Mouse (Mus musculus): ENCODE results near the gene Akr1a1. TPM values are rescaled to one million over a fixed set of nuclear protein-coding genes. Genes with fewer than 3 reads are reported as not detected.
A peak's percentile ranks its signal among the peaks of the same experiment; 100 is the strongest.
"Not testable (repeated sequence)": the region's sequence is repeated elsewhere in the genome, so short reads cannot be mapped to it uniquely, and the experiment has no call there.

Gene Akr1a1
- total and polyA plus RNA-seq, 3 experiments: 138 to 919 (median 367) TPM

DNA sequence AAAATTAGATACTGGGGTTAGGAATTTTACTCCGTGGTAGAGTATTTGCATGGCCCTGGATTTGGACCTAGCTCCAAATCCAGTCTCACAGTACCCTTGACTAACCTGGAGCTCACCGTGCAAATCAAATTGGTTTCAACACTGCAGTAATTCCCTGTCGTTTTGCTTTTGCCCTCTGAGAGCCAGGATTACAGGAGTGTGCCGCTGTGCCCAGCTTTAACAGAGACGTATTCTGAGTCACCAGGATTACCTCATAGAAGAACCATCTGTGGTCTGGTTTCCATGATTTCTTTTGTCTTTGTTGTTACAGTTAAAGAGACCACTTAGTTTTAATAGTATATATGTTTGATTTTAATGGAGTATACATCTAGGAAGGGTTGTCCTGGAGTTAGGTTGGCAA is 27.7 kb upstream of the Akr1a1 start:
- H3K9me3 ChIP-seq (replicated peaks): no peaks in the 10 kb centered on the region
- peaks cover 32% of the 10 kb centered on the region for H3K4me1 ChIP-seq (ENCODE audit: insufficient read depth, low read depth, low read length)
- no peaks in the 10 kb centered on the region for H3K36me3 ChIP-seq (replicated peaks)
- TF ChIP-seq POLR2AphosphoS5 (IDR thresholded peaks at IDR 0.05; ENCODE audit: insufficient replicate concordance, low read depth, low read length) (no peak), GATA2 (IDR thresholded peaks at IDR 0.05; ENCODE audit: borderline replicate concordance, low read depth, low read length) (no peak), CTCF (IDR thresholded peaks at IDR 0.05; ENCODE audit: low read depth, low read length) (no peak), TAL1 (conservative IDR thresholded peaks at IDR 0.05; ENCODE audit: low read depth, low read length) (no peak), GATA1 (IDR thresholded peaks at IDR 0.05; ENCODE audit: borderline replicate concordance, low read length) (no peak)
- peaks cover 5% of the 10 kb centered on the region; the same call in 1 of the 2 replicates for H3K27me3 ChIP-seq (ENCODE audit: insufficient read depth, low read length)
- ATAC-seq (ENCODE audit: extremely low read depth, insufficient number of reproducible peaks, low FRiP score, poor library complexity, severe bottlenecking) (no peak), DNase-seq (ENCODE audit: low spot score) (no peak)
- H3K4me3 ChIP-seq (ENCODE audit: low read depth, low read length): no peak overlapping the region

DNA sequence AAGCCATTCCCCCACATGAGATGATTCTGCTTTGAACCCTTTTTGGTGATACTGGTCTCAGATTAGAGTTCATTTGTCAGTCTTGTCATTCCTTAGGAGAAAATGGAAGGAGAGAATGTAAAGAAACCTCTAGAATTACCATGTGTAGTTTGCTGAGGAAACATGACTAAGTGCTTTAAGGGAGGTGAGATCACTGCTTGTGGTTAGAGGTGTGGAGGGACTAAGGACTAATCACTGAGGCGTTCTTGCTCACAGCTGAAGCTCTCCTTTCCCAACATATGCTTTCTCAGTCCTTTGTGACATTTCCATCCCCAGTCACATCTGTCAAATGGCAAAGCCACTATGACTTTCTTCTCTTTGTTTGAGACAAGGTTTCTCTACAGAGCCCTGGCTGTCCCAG is 26.3 kb upstream of the Akr1a1 start:
- DNase-seq (ENCODE audit: low spot score) (no peak), ATAC-seq (ENCODE audit: extremely low read depth, insufficient number of reproducible peaks, low FRiP score, poor library complexity, severe bottlenecking) (no peak)
- peaks cover 5% of the 10 kb centered on the region; the same call in 1 of the 2 replicates for H3K27me3 ChIP-seq (ENCODE audit: insufficient read depth, low read length)
- no peaks in the 10 kb centered on the region for H3K36me3 ChIP-seq (replicated peaks)
- H3K9me3 ChIP-seq (replicated peaks): no peaks in the 10 kb centered on the region
- H3K4me1 ChIP-seq (ENCODE audit: insufficient read depth, low read depth, low read length): peaks cover 25% of the 10 kb centered on the region
- H3K4me3 ChIP-seq (ENCODE audit: low read depth, low read length): no peak overlapping the region
- TF ChIP-seq GATA1 (IDR thresholded peaks at IDR 0.05; ENCODE audit: borderline replicate concordance, low read length) (no peak), POLR2AphosphoS5 (IDR thresholded peaks at IDR 0.05; ENCODE audit: insufficient replicate concordance, low read depth, low read length) (no peak), TAL1 (conservative IDR thresholded peaks at IDR 0.05; ENCODE audit: low read depth, low read length) (no peak), CTCF (IDR thresholded peaks at IDR 0.05; ENCODE audit: low read depth, low read length) (no peak), GATA2 (IDR thresholded peaks at IDR 0.05; ENCODE audit: borderline replicate concordance, low read depth, low read length) (no peak)

DNA sequence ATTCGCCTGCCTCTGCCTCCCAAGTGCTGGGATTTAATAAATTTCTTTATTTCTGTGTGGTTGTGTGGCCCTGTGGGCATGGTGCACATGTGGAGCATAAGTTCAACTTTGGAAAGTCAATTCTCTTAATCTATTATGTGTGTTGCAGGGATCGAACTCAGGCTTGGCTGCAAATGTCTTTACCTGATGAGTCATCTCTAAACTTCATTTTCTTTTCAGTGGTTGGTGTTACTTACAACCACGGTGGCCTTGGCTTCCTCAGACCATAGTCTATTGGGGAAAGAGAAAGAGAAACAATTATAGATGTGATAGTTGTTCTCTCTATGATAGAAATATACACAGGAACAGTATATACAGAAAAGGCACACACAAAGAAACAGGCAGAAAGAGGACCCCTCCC is 24.5 kb upstream of the Akr1a1 start:
- H3K4me1 ChIP-seq (ENCODE audit: insufficient read depth, low read depth, low read length): peaks cover 19% of the 10 kb centered on the region
- DNase-seq (ENCODE audit: low spot score) (no peak), ATAC-seq (ENCODE audit: extremely low read depth, insufficient number of reproducible peaks, low FRiP score, poor library complexity, severe bottlenecking) (no peak)
- peaks cover 5% of the 10 kb centered on the region; the same call in 1 of the 2 replicates for H3K27me3 ChIP-seq (ENCODE audit: insufficient read depth, low read length)
- H3K36me3 ChIP-seq (replicated peaks): no peaks in the 10 kb centered on the region
- TF ChIP-seq GATA2 (IDR thresholded peaks at IDR 0.05; ENCODE audit: borderline replicate concordance, low read depth, low read length) (no peak), GATA1 (IDR thresholded peaks at IDR 0.05; ENCODE audit: borderline replicate concordance, low read length) (no peak), CTCF (IDR thresholded peaks at IDR 0.05; ENCODE audit: low read depth, low read length) (no peak), POLR2AphosphoS5 (IDR thresholded peaks at IDR 0.05; ENCODE audit: insufficient replicate concordance, low read depth, low read length) (no peak), TAL1 (conservative IDR thresholded peaks at IDR 0.05; ENCODE audit: low read depth, low read length) (no peak)
- no peaks in the 10 kb centered on the region for H3K9me3 ChIP-seq (replicated peaks)
- no peak overlapping the region for H3K4me3 ChIP-seq (ENCODE audit: low read depth, low read length)

DNA sequence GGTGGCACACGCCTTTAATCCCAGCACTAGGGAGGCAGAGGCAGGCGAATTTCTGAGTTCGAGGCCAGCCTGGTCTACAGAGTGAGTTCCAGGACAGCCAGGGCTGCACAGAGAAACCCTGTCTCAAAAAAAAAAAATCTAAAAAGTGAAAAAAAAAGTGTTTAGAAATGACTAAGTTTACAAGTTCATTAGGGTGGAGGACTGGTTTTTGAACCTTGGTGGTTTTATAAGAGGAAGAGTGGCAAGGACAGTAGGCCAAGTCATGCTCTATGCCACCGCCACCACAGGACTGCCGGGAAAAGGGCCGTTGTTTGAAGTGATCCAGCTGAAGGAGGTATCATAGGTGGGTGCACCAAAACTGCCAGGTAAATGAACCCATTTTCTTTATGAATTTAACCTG is 23.3 kb upstream of the Akr1a1 start:
- not testable (repeated sequence) for H3K27me3 ChIP-seq (ENCODE audit: insufficient read depth, low read length); DNase-seq (ENCODE audit: low spot score); ATAC-seq (ENCODE audit: extremely low read depth, insufficient number of reproducible peaks, low FRiP score, poor library complexity, severe bottlenecking); H3K4me3 ChIP-seq (ENCODE audit: low read depth, low read length); H3K36me3 ChIP-seq (replicated peaks); H3K9me3 ChIP-seq (replicated peaks)
- peaks cover 19% of the 10 kb centered on the region for H3K4me1 ChIP-seq (ENCODE audit: insufficient read depth, low read depth, low read length)

DNA sequence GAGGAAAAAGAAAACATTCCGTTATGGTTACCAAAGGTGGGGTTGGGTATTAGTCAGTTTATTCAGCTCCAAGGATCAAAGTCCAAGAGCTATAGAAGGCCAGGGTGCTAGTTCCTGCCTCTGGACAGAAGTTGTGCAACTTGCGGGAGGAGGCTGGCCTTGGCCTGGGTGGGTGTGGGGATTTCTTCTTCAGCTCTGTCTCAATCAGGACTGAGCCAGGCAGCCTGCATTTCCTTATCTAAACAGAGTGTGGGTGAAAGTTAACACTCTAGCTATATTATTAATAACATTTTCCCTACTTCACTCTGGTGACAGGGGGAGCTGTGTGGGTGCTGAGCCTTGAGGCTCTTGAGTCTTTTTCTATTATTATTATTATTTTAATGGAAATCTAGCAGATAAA is 21.3 kb upstream of the Akr1a1 start:
- no peaks in the 10 kb centered on the region for H3K9me3 ChIP-seq (replicated peaks)
- DNase-seq (ENCODE audit: low spot score) (no peak), ATAC-seq (ENCODE audit: extremely low read depth, insufficient number of reproducible peaks, low FRiP score, poor library complexity, severe bottlenecking) (no peak)
- TF ChIP-seq GATA2 (IDR thresholded peaks at IDR 0.05; ENCODE audit: borderline replicate concordance, low read depth, low read length) (no peak), TAL1 (conservative IDR thresholded peaks at IDR 0.05; ENCODE audit: low read depth, low read length) (no peak), GATA1 (IDR thresholded peaks at IDR 0.05; ENCODE audit: borderline replicate concordance, low read length) (no peak), CTCF (IDR thresholded peaks at IDR 0.05; ENCODE audit: low read depth, low read length) (no peak), POLR2AphosphoS5 (IDR thresholded peaks at IDR 0.05; ENCODE audit: insufficient replicate concordance, low read depth, low read length) (no peak)
- H3K27me3 ChIP-seq (ENCODE audit: insufficient read depth, low read length): peaks cover 6% of the 10 kb centered on the region; the same call in 1 of the 2 replicates
- peaks cover 21% of the 10 kb centered on the region for H3K4me1 ChIP-seq (ENCODE audit: insufficient read depth, low read depth, low read length)
- no peaks in the 10 kb centered on the region for H3K36me3 ChIP-seq (replicated peaks)
- H3K4me3 ChIP-seq (ENCODE audit: low read depth, low read length): no peak overlapping the region

DNA sequence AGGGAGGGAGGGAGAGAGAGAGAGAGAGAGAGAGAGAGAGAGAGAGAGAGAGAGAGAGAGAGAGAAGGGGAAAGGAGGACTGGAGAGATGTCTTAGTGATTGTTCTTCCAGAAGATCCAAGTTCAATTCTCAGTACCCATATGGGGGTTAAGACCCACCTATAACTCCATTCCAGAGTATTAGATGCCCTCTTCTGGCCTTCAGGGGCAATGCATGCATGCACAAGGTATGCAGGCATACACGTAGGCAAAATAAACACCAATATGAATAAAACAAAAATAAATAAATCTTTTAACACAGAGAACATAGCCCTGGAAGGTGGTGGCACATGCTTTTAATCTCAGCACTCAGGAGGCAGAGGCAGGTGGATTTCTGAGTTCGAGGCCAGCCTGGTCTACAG is 17.8 kb upstream of the Akr1a1 start:
- TF ChIP-seq TAL1 (conservative IDR thresholded peaks at IDR 0.05; ENCODE audit: low read depth, low read length): no peak
- TF ChIP-seq CTCF (IDR thresholded peaks at IDR 0.05; ENCODE audit: low read depth, low read length): peak; percentile 23; the same call in 1 of the 2 replicates
- no peak for TF ChIP-seq POLR2AphosphoS5 (IDR thresholded peaks at IDR 0.05; ENCODE audit: insufficient replicate concordance, low read depth, low read length)
- no peak for TF ChIP-seq GATA1 (IDR thresholded peaks at IDR 0.05; ENCODE audit: borderline replicate concordance, low read length)
- TF ChIP-seq GATA2 (IDR thresholded peaks at IDR 0.05; ENCODE audit: borderline replicate concordance, low read depth, low read length): no peak
- Histone ChIP-seq H3K9me3 (replicated peaks) (no peaks in the 10 kb centered on the region), H3K4me1 (ENCODE audit: insufficient read depth, low read depth, low read length) (peaks cover 13% of the 10 kb centered on the region), H3K4me3 (ENCODE audit: low read depth, low read length) (no peak overlapping the region), H3K36me3 (replicated peaks) (no peaks in the 10 kb centered on the region), H3K27me3 (ENCODE audit: insufficient read depth, low read length) (peaks cover 2% of the 10 kb centered on the region; the same call in 1 of the 2 replicates)
- DNase-seq (ENCODE audit: low spot score) (no peak), ATAC-seq (ENCODE audit: extremely low read depth, insufficient number of reproducible peaks, low FRiP score, poor library complexity, severe bottlenecking) (no peak)

DNA sequence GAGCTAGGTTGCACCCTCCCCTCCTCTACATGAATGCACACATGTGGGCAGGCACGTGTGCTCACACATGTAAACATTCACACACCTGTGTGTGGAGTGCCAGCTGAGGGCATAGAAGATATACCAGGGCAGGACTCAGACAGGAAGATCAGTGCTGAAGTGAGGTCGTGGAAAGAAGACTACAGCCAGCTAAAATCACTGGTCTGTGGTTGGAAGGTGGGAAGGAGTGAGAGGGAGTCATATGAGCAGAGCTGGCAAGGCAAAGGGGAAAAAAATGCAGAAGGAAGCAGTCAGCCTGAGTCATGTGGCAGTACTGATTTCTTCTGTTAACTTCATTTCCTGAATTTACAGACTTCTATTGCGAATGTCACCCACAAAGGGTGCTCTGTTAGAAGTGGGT is 16.7 kb upstream of the Akr1a1 start:
- no peaks in the 10 kb centered on the region for H3K36me3 ChIP-seq (replicated peaks)
- H3K9me3 ChIP-seq (replicated peaks): no peaks in the 10 kb centered on the region
- ATAC-seq (ENCODE audit: extremely low read depth, insufficient number of reproducible peaks, low FRiP score, poor library complexity, severe bottlenecking) (no peak), DNase-seq (ENCODE audit: low spot score) (no peak)
- TF ChIP-seq TAL1 (conservative IDR thresholded peaks at IDR 0.05; ENCODE audit: low read depth, low read length) (no peak), GATA2 (IDR thresholded peaks at IDR 0.05; ENCODE audit: borderline replicate concordance, low read depth, low read length) (no peak), POLR2AphosphoS5 (IDR thresholded peaks at IDR 0.05; ENCODE audit: insufficient replicate concordance, low read depth, low read length) (no peak), GATA1 (IDR thresholded peaks at IDR 0.05; ENCODE audit: borderline replicate concordance, low read length) (no peak), CTCF (IDR thresholded peaks at IDR 0.05; ENCODE audit: low read depth, low read length) (no peak)
- H3K4me3 ChIP-seq (ENCODE audit: low read depth, low read length): no peak overlapping the region
- H3K27me3 ChIP-seq (ENCODE audit: insufficient read depth, low read length): peaks cover 2% of the 10 kb centered on the region; the same call in 1 of the 2 replicates
- peaks cover 9% of the 10 kb centered on the region for H3K4me1 ChIP-seq (ENCODE audit: insufficient read depth, low read depth, low read length)

Data from G1E (cell line).